Mouse (Mus musculus) kidney, embryonic 14.5 days (tissue): ENCODE measurements at regions not wholly inside any gene's neighbourhood (a gene's known extent, or its start where the extent isn't known, plus 50 kb on each side); places are given as distances from the start of the nearest gene placed in this dataset.

Experiments used
- ATAC-seq: fragments of 200-750 bp; cut with Nextera tagmentation; 2 replicates; pipeline ENCODE4 v1.8.0; 2017; ENCODE audit warnings: moderate number of reproducible peaks, mild to moderate bottlenecking, moderate TSS enrichment, moderate library complexity; ENCODE audit not compliant: low FRiP score, low TSS enrichment
- H3K27ac ChIP-seq: fragments of 300-500 bp; sonication (generic); 2 replicates; pipeline ENCODE4 v1.5.1; 2014; ENCODE audit warnings: low read depth, mild to moderate bottlenecking, low read length, moderate library complexity, mixed read lengths
- H3K27me3 ChIP-seq: fragments of 300-500 bp; sonication (generic); 2 replicates; pipeline ENCODE4 v1.6.1; 2014; ENCODE audit warnings: mild to moderate bottlenecking, low read length; ENCODE audit not compliant: control insufficient read depth, insufficient read depth
- H3K36me3 ChIP-seq: fragments of 300-500 bp; sonication (generic); 2 replicates; pipeline ENCODE4 v1.6.1; 2014; ENCODE audit warnings: low read length, mixed read lengths; ENCODE audit not compliant: control insufficient read depth, insufficient read depth
- H3K4me1 ChIP-seq: fragments of 300-500 bp; sonication (generic); 2 replicates; pipeline ENCODE4 v1.6.1; 2014; ENCODE audit warnings: low read length, mixed read lengths; ENCODE audit not compliant: control insufficient read depth, insufficient read depth
- H3K4me2 ChIP-seq: fragments of 300-500 bp; sonication (generic); replicated peaks from 2 replicates; pipeline ENCODE4 v1.6.1; 2014; ENCODE audit warnings: low read depth, mild to moderate bottlenecking, low read length
- H3K4me3 ChIP-seq: fragments of 300-500 bp; sonication (generic); 2 replicates; pipeline ENCODE4 v1.5.1; 2014; ENCODE audit warnings: mild to moderate bottlenecking, low read length
- H3K9ac ChIP-seq: fragments of 300-500 bp; sonication (generic); 2 replicates; pipeline ENCODE4 v1.6.1; 2014; ENCODE audit warnings: low read depth, mild to moderate bottlenecking, low read length, moderate library complexity
- H3K9me3 ChIP-seq: fragments of 300-500 bp; sonication (generic); 2 replicates; pipeline ENCODE4 v1.6.1; 2016; ENCODE audit warnings: low read length; ENCODE audit not compliant: control insufficient read depth
- WGBS: fragments of 180-500 bp; shearing (Covaris S2); extraction: QIAGEN DNeasy Blood & Tissue Kit; methylation state at CpG from one replicate; pipeline ENCODE4 v1.1.7; 2014; 5-methylcytosine and 5-hydroxymethylcytosine counted together

- Histone ChIP-seq H3K36me3 (no peaks in the 10 kb centered on the region), H3K27me3 (no peaks in the 10 kb centered on the region), H3K9me3 (peaks cover 2% of the 10 kb centered on the region; the same call in 1 of the 2 replicates), H3K9ac (no peak overlapping the region), H3K4me2 (no peak overlapping the region), H3K27ac (peak overlapping the region; percentile 66; the same call in 1 of the 2 replicates), H3K4me1 (peaks cover 11% of the 10 kb centered on the region), H3K4me3 (no peak overlapping the region)
- ATAC-seq: peak; percentile 92
- 13% methylated on average over 16 of the region's 16 CpGs for WGBS
Measured at GRCm38 (mm10) chr4:114738903-114739667, 82.4 kb upstream of the Gm12830 start.

- WGBS: 88% methylated on average over 2 of the region's 2 CpGs
Measured at GRCm38 (mm10) chr4:114748131-114748530, 73.4 kb upstream of the Gm12830 start.

GRCm38 (mm10) chr4:114759837-114760236, 61.7 kb upstream of the Gm12830 start:
- H3K27me3 ChIP-seq: no peaks in the 10 kb centered on the region
- no peaks in the 10 kb centered on the region for H3K9me3 ChIP-seq
- no peaks in the 10 kb centered on the region for H3K4me1 ChIP-seq
- no peaks in the 10 kb centered on the region for H3K36me3 ChIP-seq
- no peak overlapping the region for H3K27ac ChIP-seq
- no peak overlapping the region for H3K9ac ChIP-seq
- no peak for ATAC-seq
- no peak overlapping the region for H3K4me3 ChIP-seq
- H3K4me2 ChIP-seq: no peak overlapping the region

More at GRCm38 (mm10) chr4:114748131-114748530, 73.4 kb upstream of the Gm12830 start:
- Histone ChIP-seq H3K4me1 (no peaks in the 10 kb centered on the region), H3K36me3 (no peaks in the 10 kb centered on the region), H3K4me2 (no peak overlapping the region), H3K9ac (no peak overlapping the region), H3K4me3 (no peak overlapping the region), H3K9me3 (peaks cover 4% of the 10 kb centered on the region; the same call in 1 of the 2 replicates), H3K27me3 (no peaks in the 10 kb centered on the region), H3K27ac (no peak overlapping the region)
- ATAC-seq: no peak

- H3K4me2 ChIP-seq: no peak overlapping the region; the same call in 1 of the 2 replicates
- WGBS: 27% methylated on average over 22 of the region's 22 CpGs
- ATAC-seq: peak; percentile 86
- H3K4me3 ChIP-seq: no peak overlapping the region
- no peak overlapping the region for H3K9ac ChIP-seq
- H3K4me1 ChIP-seq: 0 out of 2 replicates have a peak, but pooled peaks cover 6% of the 10 kb centered on the region
- H3K9me3 ChIP-seq: no peaks in the 10 kb centered on the region
- H3K27ac ChIP-seq: peak overlapping the region; percentile 14; the same call in 1 of the 2 replicates
- no peaks in the 10 kb centered on the region for H3K36me3 ChIP-seq
- H3K27me3 ChIP-seq: no peaks in the 10 kb centered on the region
Measured at GRCm38 (mm10) chr4:114766643-114767393, 54.7 kb upstream of the Gm12830 start.
